Mouse (Mus musculus) right cerebral cortex, postnatal 25 days (tissue): Measurements from ENCODE around the gene Insm1.

Experiments used
- DNase-seq: peaks from one replicate; pipeline ENCODE4 v3.0.0; 2022

Insm1 gene

DNA sequence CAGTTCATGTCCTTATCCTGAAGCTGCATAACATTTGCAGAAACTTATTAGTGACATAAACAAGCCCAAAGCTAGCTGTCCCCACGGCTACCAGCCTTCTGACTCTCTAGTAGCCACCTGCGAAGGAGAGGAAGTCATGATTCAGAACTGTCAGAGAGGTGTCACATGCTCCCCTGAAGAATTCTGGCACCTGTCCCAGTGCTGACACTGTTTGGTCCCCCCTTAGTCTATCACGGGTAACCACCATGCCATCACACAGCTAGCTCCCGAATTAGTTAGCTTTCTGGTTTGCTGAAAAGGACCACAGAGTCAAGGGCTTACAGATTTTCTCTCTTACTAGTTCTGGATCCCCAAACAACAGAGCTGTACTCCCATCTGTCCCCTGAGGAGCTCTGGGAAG is 43.3 kb downstream of the Insm1 start:
- DNase-seq, result no peak

- no peak for DNase-seq
These were observed 44.8 kb downstream of the Insm1 start for GRCm38 (mm10) chr2:146266539-146266938.
